Mouse (Mus musculus): ENCODE data around the gene Elane. TPM values are rescaled to one million over a fixed set of nuclear protein-coding genes. Genes with fewer than 3 reads are reported as not detected.
"Not testable (repeated sequence)": the region's sequence is repeated elsewhere in the genome, so short reads cannot be mapped to it uniquely, and the experiment has no call there.

The Elane gene
- polyA plus RNA-seq, 1 experiment from 2014 or later: 0.29 TPM

DNA sequence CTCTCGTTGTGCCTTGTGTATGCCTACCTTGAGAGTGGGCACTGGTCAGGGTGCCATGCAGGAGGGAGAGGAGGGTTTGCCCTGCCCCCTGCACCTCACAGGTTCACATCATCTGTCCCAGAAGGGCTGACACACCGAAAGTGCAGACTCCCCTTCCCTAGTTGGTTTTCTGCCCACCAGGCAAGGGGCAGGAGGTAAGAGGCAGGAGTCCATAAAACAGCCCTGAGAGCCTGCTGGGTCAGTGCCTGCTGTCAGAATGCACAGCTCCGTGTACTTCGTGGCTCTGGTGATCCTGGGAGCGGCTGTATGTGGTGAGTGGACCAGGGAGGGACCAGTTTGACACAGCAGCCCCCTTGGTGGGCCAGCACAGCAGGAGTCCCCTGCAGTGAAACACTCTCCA is 4.6 kb downstream of the Elane start, which contains the start of gene Cfd:
TSS of gene Cfd (plus strand) at position 184 of the 400 bp plus-strand sequence.
- H3K9ac ChIP-seq: no peak within 1 kb of the TSS; the same call in 1 of the 2 replicates
- peaks cover 14% of the 10 kb centered on the region for H3K36me3 ChIP-seq
- H3K27ac ChIP-seq: no peak within 1 kb of the TSS
- H3K9me3 ChIP-seq: no peaks in the 10 kb centered on the region
- H3K4me3 ChIP-seq: no peak within 1 kb of the TSS
- WGBS: 38% methylated on average over 5 of the region's 5 CpGs
- H3K27me3 ChIP-seq: no peaks in the 10 kb centered on the region
- ATAC-seq (ENCODE audit: low FRiP score, low read depth): no peak
- no peak within 1 kb of the TSS for H3K4me2 ChIP-seq (replicated peaks)
- no peaks in the 10 kb centered on the region for H3K4me1 ChIP-seq

- not testable (repeated sequence) for H3K4me2 ChIP-seq (replicated peaks); H3K4me3 ChIP-seq; H3K27ac ChIP-seq; H3K4me1 ChIP-seq; H3K9me3 ChIP-seq; H3K27me3 ChIP-seq
- peaks cover 33% of the 10 kb centered on the region for H3K36me3 ChIP-seq
- peak; percentile 60; the same call in 1 of the 2 replicates for ATAC-seq (ENCODE audit: low FRiP score, low read depth)
- WGBS: 44% methylated on average over 22 of the region's 22 CpGs
- H3K9ac ChIP-seq: 0 out of 2 replicates have a peak overlapping the region, but pooled peaks have one; percentile 4
Observed at GRCm38 (mm10) chr10:79892451-79893118, 6.5 kb downstream of the Elane start.

GRCm38 (mm10) chr10:79896306-79896705 is 10.3 kb downstream of the Elane start:
- Histone ChIP-seq H3K4me1 (no peaks in the 10 kb centered on the region), H3K27me3 (no peaks in the 10 kb centered on the region), H3K27ac (no peak overlapping the region), H3K4me2 (replicated peaks) (no peak overlapping the region), H3K9ac (no peak overlapping the region), H3K4me3 (no peak overlapping the region), H3K9me3 (no peaks in the 10 kb centered on the region), H3K36me3 (peaks cover 69% of the 10 kb centered on the region)
- no peak for ATAC-seq (ENCODE audit: low FRiP score, low read depth)
- WGBS: 94% methylated on average over 16 of the region's 16 CpGs

DNA sequence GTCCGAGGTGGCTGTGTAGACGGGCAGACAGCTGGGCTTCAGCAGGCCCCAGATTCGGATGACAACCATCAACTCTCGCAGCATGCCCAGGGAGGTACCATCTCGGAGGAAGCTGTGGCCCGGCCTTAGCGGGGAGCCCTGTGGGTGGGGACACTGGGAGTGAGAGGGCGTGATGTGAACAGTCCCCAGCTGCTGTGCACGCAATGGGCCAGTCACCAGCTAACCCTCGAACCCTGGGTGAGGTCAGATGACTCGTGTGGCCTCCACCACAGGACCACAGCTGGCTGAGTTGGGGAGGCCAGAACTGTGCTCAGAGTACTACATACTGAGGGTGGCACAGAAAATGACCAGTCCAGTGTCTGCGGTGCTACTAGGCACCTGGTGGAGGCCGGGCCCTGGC is 10.8 kb downstream of the Elane start:
- Histone ChIP-seq H3K4me1 (no peaks in the 10 kb centered on the region), H3K4me3 (no peak overlapping the region), H3K27ac (no peak overlapping the region), H3K4me2 (replicated peaks) (no peak overlapping the region), H3K36me3 (peaks cover 74% of the 10 kb centered on the region), H3K27me3 (no peaks in the 10 kb centered on the region), H3K9me3 (no peaks in the 10 kb centered on the region), H3K9ac (peak overlapping the region; percentile 31; the same call in 1 of the 2 replicates)
- WGBS: 85% methylated on average over 13 of the region's 13 CpGs
- ATAC-seq (ENCODE audit: low FRiP score, low read depth): no peak

- no peaks in the 10 kb centered on the region for H3K4me1 ChIP-seq
- H3K9ac ChIP-seq: no peak overlapping the region; the same call in 1 of the 2 replicates
- ATAC-seq (ENCODE audit: low FRiP score, low read depth): no peak
- no peaks in the 10 kb centered on the region for H3K9me3 ChIP-seq
- no peak overlapping the region for H3K27ac ChIP-seq
- no peaks in the 10 kb centered on the region for H3K27me3 ChIP-seq
- peaks cover 81% of the 10 kb centered on the region for H3K36me3 ChIP-seq
- H3K4me2 ChIP-seq (replicated peaks): no peak overlapping the region
- no peak overlapping the region for H3K4me3 ChIP-seq
- 57% methylated on average over 18 of the region's 20 CpGs for WGBS
Observed at GRCm38 (mm10) chr10:79897316-79898245, 11.5 kb downstream of the Elane start.

DNA sequence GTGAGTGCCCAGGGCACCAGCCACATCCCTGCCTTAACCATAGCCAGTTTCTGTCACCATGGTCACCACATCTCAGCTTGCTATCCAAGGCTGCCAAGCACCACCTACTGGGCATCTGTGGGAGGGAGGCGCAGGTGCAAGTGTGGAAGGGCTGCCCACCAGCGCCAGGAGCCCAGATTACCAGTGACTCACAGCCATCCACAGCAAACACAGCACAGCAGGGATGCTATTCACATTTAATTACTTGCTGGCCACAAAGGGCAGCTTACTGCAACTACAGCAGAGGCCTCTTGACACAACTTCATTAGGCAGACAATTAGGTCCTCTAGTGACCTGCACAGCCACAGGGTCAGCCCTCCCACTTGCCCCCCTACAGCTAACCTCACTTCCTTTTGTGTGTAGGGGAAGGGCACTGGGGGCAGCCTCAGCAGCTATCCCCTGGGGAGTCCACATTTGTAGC is 14.9 kb downstream of the Elane start:
- Histone ChIP-seq H3K27me3 (no peaks in the 10 kb centered on the region), H3K9me3 (no peaks in the 10 kb centered on the region), H3K9ac (0 out of 2 replicates have a peak overlapping the region, but pooled peaks have one; percentile 5), H3K4me3 (no peak overlapping the region), H3K4me1 (no peaks in the 10 kb centered on the region), H3K4me2 (replicated peaks) (no peak overlapping the region), H3K36me3 (peaks cover 98% of the 10 kb centered on the region), H3K27ac (no peak overlapping the region)
- no peak for ATAC-seq (ENCODE audit: low FRiP score, low read depth)
- 29% methylated on average over 2 of the region's 2 CpGs for WGBS

DNA sequence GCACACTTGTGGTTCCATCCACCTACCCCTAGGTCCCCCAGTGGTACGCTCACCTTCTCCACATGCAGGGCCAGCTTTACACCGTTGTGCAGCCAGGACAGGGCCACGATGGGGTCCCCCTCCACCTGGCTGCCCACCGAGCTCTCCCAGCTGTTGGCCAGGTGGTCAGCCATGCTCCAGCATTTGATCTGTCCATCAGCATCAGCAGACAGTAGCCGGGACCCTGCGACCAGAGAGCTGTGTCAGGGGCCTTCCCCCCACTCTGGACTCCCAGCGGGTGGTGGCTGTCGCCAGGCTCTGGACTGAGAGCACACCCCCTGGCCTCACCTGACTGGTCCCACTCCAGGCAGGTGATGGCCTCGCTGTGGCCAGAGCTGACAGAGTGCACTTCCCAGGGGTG is 20.7 kb downstream of the Elane start:
- no peak overlapping the region for H3K4me2 ChIP-seq (replicated peaks)
- WGBS: 92% methylated on average over 9 of the region's 9 CpGs
- H3K27ac ChIP-seq: no peak overlapping the region
- no peak for ATAC-seq (ENCODE audit: low FRiP score, low read depth)
- no peak overlapping the region for H3K4me3 ChIP-seq
- peak overlapping the region; percentile 25; the same call in 1 of the 2 replicates for H3K9ac ChIP-seq
- H3K9me3 ChIP-seq: no peaks in the 10 kb centered on the region
- H3K36me3 ChIP-seq: peaks cover 70% of the 10 kb centered on the region
- no peaks in the 10 kb centered on the region for H3K27me3 ChIP-seq
- peaks cover 12% of the 10 kb centered on the region for H3K4me1 ChIP-seq

- Histone ChIP-seq H3K4me1 (peaks cover 12% of the 10 kb centered on the region), H3K4me3 (peak overlapping the region; percentile 64; the same call in 1 of the 2 replicates), H3K36me3 (peaks cover 71% of the 10 kb centered on the region), H3K27ac (no peak overlapping the region), H3K4me2 (replicated peaks) (peak overlapping the region; percentile 55; the same call in 1 of the 2 replicates), H3K9me3 (no peaks in the 10 kb centered on the region), H3K27me3 (no peaks in the 10 kb centered on the region), H3K9ac (peak overlapping the region; percentile 25; the same call in 1 of the 2 replicates)
- 93% methylated on average over 10 of the region's 10 CpGs for WGBS
- ATAC-seq (ENCODE audit: low FRiP score, low read depth): no peak
Observed at GRCm38 (mm10) chr10:79907415-79907814, 21.4 kb downstream of the Elane start.

GRCm38 (mm10) chr10:79908167-79909091 is 22.4 kb downstream of the Elane start, which contains the start of gene Med16:
Gene Med16 (minus strand): TSS chr10:79908923.
- H3K4me2 ChIP-seq (replicated peaks): peak within 1 kb of the TSS; percentile 55
- H3K4me3 ChIP-seq: peak within 1 kb of the TSS; percentile 64
- H3K36me3 ChIP-seq: peaks cover 71% of the 10 kb centered on the region
- 1% methylated on average over 52 of the region's 52 CpGs for WGBS
- no peaks in the 10 kb centered on the region for H3K27me3 ChIP-seq
- peak within 1 kb of the TSS; percentile 87 for H3K9ac ChIP-seq
- peaks cover 12% of the 10 kb centered on the region for H3K4me1 ChIP-seq
- H3K9me3 ChIP-seq: no peaks in the 10 kb centered on the region
- peak; percentile 93 for ATAC-seq (ENCODE audit: low FRiP score, low read depth)
- H3K27ac ChIP-seq: peak within 1 kb of the TSS; percentile 97

- Histone ChIP-seq H3K36me3 (peaks cover 63% of the 10 kb centered on the region), H3K27ac (peak overlapping the region; percentile 63; the same call in 1 of the 2 replicates), H3K9ac (peak overlapping the region; percentile 53), H3K27me3 (no peaks in the 10 kb centered on the region), H3K4me3 (peak overlapping the region; percentile 64), H3K4me2 (replicated peaks) (peak overlapping the region; percentile 54), H3K4me1 (peaks cover 16% of the 10 kb centered on the region), H3K9me3 (no peaks in the 10 kb centered on the region)
- ATAC-seq (ENCODE audit: low FRiP score, low read depth): peak; percentile 38; the same call in 1 of the 2 replicates
- WGBS: 24% methylated on average over 14 of the region's 14 CpGs
Observed at GRCm38 (mm10) chr10:79909092-79909922, 23.3 kb downstream of the Elane start.
